Mouse (Mus musculus): ENCODE data around the gene Slc43a3. TPM values are rescaled to one million over a fixed set of nuclear protein-coding genes. Genes with fewer than 3 reads are reported as not detected.

The Slc43a3 gene
- polyA plus RNA-seq, 1 experiment: 4.9 TPM

- no peak for TF ChIP-seq EP300 (IDR thresholded peaks at IDR 0.05; ENCODE audit: insufficient read depth, low read depth, low read length)
- TF ChIP-seq POLR2A (IDR thresholded peaks at IDR 0.05; ENCODE audit: insufficient read depth, low read length): no peak
- TF ChIP-seq CTCF (IDR thresholded peaks at IDR 0.05; ENCODE audit: low read depth, low read length): no peak
Measured at GRCm38 (mm10) chr2:84987930-84988329, 51.6 kb downstream of the Slc43a3 start, which contains the start of gene Prg3. Prg3 (plus strand) TSS chr2:84988215.

GRCm38 (mm10) chr2:84996376-84996775, 60.0 kb downstream of the Slc43a3 start:
- Histone ChIP-seq H3K27ac (ENCODE audit: insufficient read depth, low read length) (no peak overlapping the region), H3K9ac (ENCODE audit: low read depth, poor library complexity, severe bottlenecking) (no peak overlapping the region), H3K27me3 (ENCODE audit: control insufficient read depth, insufficient read depth, low read length, poor library complexity, severe bottlenecking) (no peaks in the 10 kb centered on the region), H3K9me3 (replicated peaks; ENCODE audit: control insufficient read depth, insufficient read depth, low read length, poor library complexity, severe bottlenecking) (no peaks in the 10 kb centered on the region), H3K4me3 (ENCODE audit: low read depth, low read length) (no peak overlapping the region), H3K36me3 (ENCODE audit: control insufficient read depth, insufficient read depth, low read length, poor library complexity, severe bottlenecking) (no peaks in the 10 kb centered on the region), H3K4me1 (ENCODE audit: control insufficient read depth, insufficient read depth, low read length) (no peaks in the 10 kb centered on the region)
- TF ChIP-seq POLR2A (IDR thresholded peaks at IDR 0.05; ENCODE audit: insufficient read depth, low read length): no peak
- TF ChIP-seq EP300 (IDR thresholded peaks at IDR 0.05; ENCODE audit: insufficient read depth, low read depth, low read length): no peak
- no peak for TF ChIP-seq CTCF (IDR thresholded peaks at IDR 0.05; ENCODE audit: low read depth, low read length)

More at GRCm38 (mm10) chr2:84987930-84988329, 51.6 kb downstream of the Slc43a3 start, which contains the start of gene Prg3:
- H3K36me3 ChIP-seq (ENCODE audit: control insufficient read depth, insufficient read depth, low read length, poor library complexity, severe bottlenecking): no peaks in the 10 kb centered on the region
- H3K27ac ChIP-seq (ENCODE audit: insufficient read depth, low read length): no peak within 1 kb of the TSS
- H3K9ac ChIP-seq (ENCODE audit: low read depth, poor library complexity, severe bottlenecking): no peak within 1 kb of the TSS
- no peaks in the 10 kb centered on the region for H3K27me3 ChIP-seq (ENCODE audit: control insufficient read depth, insufficient read depth, low read length, poor library complexity, severe bottlenecking)
- no peak within 1 kb of the TSS for H3K4me3 ChIP-seq (ENCODE audit: low read depth, low read length)
- H3K9me3 ChIP-seq (replicated peaks; ENCODE audit: control insufficient read depth, insufficient read depth, low read length, poor library complexity, severe bottlenecking): no peaks in the 10 kb centered on the region
- H3K4me1 ChIP-seq (ENCODE audit: control insufficient read depth, insufficient read depth, low read length): no peaks in the 10 kb centered on the region

GRCm38 (mm10) chr2:84999486-85000181, 63.3 kb downstream of the Slc43a3 start:
- H3K27ac ChIP-seq (ENCODE audit: insufficient read depth, low read length): no peak overlapping the region
- TF ChIP-seq POLR2A (IDR thresholded peaks at IDR 0.05; ENCODE audit: insufficient read depth, low read length) (no peak), CTCF (IDR thresholded peaks at IDR 0.05; ENCODE audit: low read depth, low read length) (no peak), EP300 (IDR thresholded peaks at IDR 0.05; ENCODE audit: insufficient read depth, low read depth, low read length) (no peak)

GRCm38 (mm10) chr2:85001497-85001896, 65.1 kb downstream of the Slc43a3 start:
- Histone ChIP-seq H3K4me1 (ENCODE audit: control insufficient read depth, insufficient read depth, low read length) (no peaks in the 10 kb centered on the region), H3K4me3 (ENCODE audit: low read depth, low read length) (no peak overlapping the region), H3K9me3 (replicated peaks; ENCODE audit: control insufficient read depth, insufficient read depth, low read length, poor library complexity, severe bottlenecking) (no peaks in the 10 kb centered on the region), H3K27me3 (ENCODE audit: control insufficient read depth, insufficient read depth, low read length, poor library complexity, severe bottlenecking) (no peaks in the 10 kb centered on the region), H3K36me3 (ENCODE audit: control insufficient read depth, insufficient read depth, low read length, poor library complexity, severe bottlenecking) (no peaks in the 10 kb centered on the region), H3K27ac (ENCODE audit: insufficient read depth, low read length) (no peak overlapping the region), H3K9ac (ENCODE audit: low read depth, poor library complexity, severe bottlenecking) (no peak overlapping the region)
- no peak for TF ChIP-seq POLR2A (IDR thresholded peaks at IDR 0.05; ENCODE audit: insufficient read depth, low read length)
- no peak for TF ChIP-seq EP300 (IDR thresholded peaks at IDR 0.05; ENCODE audit: insufficient read depth, low read depth, low read length)
- TF ChIP-seq CTCF (IDR thresholded peaks at IDR 0.05; ENCODE audit: low read depth, low read length): no peak

More at GRCm38 (mm10) chr2:84999486-85000181, 63.3 kb downstream of the Slc43a3 start:
- no peaks in the 10 kb centered on the region for H3K9me3 ChIP-seq (replicated peaks; ENCODE audit: control insufficient read depth, insufficient read depth, low read length, poor library complexity, severe bottlenecking)
- no peaks in the 10 kb centered on the region for H3K27me3 ChIP-seq (ENCODE audit: control insufficient read depth, insufficient read depth, low read length, poor library complexity, severe bottlenecking)
- no peak overlapping the region for H3K4me3 ChIP-seq (ENCODE audit: low read depth, low read length)
- no peak overlapping the region for H3K9ac ChIP-seq (ENCODE audit: low read depth, poor library complexity, severe bottlenecking)
- H3K36me3 ChIP-seq (ENCODE audit: control insufficient read depth, insufficient read depth, low read length, poor library complexity, severe bottlenecking): no peaks in the 10 kb centered on the region
- no peaks in the 10 kb centered on the region for H3K4me1 ChIP-seq (ENCODE audit: control insufficient read depth, insufficient read depth, low read length)

- Histone ChIP-seq H3K36me3 (ENCODE audit: control insufficient read depth, insufficient read depth, low read length, poor library complexity, severe bottlenecking) (no peaks in the 10 kb centered on the region), H3K4me3 (ENCODE audit: low read depth, low read length) (no peak overlapping the region), H3K27ac (ENCODE audit: insufficient read depth, low read length) (no peak overlapping the region), H3K9me3 (replicated peaks; ENCODE audit: control insufficient read depth, insufficient read depth, low read length, poor library complexity, severe bottlenecking) (no peaks in the 10 kb centered on the region), H3K27me3 (ENCODE audit: control insufficient read depth, insufficient read depth, low read length, poor library complexity, severe bottlenecking) (no peaks in the 10 kb centered on the region), H3K9ac (ENCODE audit: low read depth, poor library complexity, severe bottlenecking) (no peak overlapping the region), H3K4me1 (ENCODE audit: control insufficient read depth, insufficient read depth, low read length) (no peaks in the 10 kb centered on the region)
- TF ChIP-seq EP300 (IDR thresholded peaks at IDR 0.05; ENCODE audit: insufficient read depth, low read depth, low read length) (no peak), POLR2A (IDR thresholded peaks at IDR 0.05; ENCODE audit: insufficient read depth, low read length) (no peak), CTCF (IDR thresholded peaks at IDR 0.05; ENCODE audit: low read depth, low read length) (no peak)
Measured at GRCm38 (mm10) chr2:85002575-85002974, 66.2 kb downstream of the Slc43a3 start.

GRCm38 (mm10) chr2:85004341-85004740, 68.0 kb downstream of the Slc43a3 start:
- Histone ChIP-seq H3K27ac (ENCODE audit: insufficient read depth, low read length) (no peak overlapping the region), H3K27me3 (ENCODE audit: control insufficient read depth, insufficient read depth, low read length, poor library complexity, severe bottlenecking) (no peaks in the 10 kb centered on the region), H3K4me3 (ENCODE audit: low read depth, low read length) (no peak overlapping the region), H3K9me3 (replicated peaks; ENCODE audit: control insufficient read depth, insufficient read depth, low read length, poor library complexity, severe bottlenecking) (no peaks in the 10 kb centered on the region), H3K36me3 (ENCODE audit: control insufficient read depth, insufficient read depth, low read length, poor library complexity, severe bottlenecking) (no peaks in the 10 kb centered on the region), H3K4me1 (ENCODE audit: control insufficient read depth, insufficient read depth, low read length) (no peaks in the 10 kb centered on the region), H3K9ac (ENCODE audit: low read depth, poor library complexity, severe bottlenecking) (no peak overlapping the region)
- TF ChIP-seq EP300 (IDR thresholded peaks at IDR 0.05; ENCODE audit: insufficient read depth, low read depth, low read length) (no peak), POLR2A (IDR thresholded peaks at IDR 0.05; ENCODE audit: insufficient read depth, low read length) (no peak), CTCF (IDR thresholded peaks at IDR 0.05; ENCODE audit: low read depth, low read length) (no peak)
